Mouse (Mus musculus) T-cell, adult 2 months (primary cell): ENCODE results near the gene Ric1.

Source experiments
- DNase-seq: peaks from one replicate; pipeline ENCODE4 v3.0.0; 2022; ENCODE audit warnings: low spot score

Ric1 gene

DNA sequence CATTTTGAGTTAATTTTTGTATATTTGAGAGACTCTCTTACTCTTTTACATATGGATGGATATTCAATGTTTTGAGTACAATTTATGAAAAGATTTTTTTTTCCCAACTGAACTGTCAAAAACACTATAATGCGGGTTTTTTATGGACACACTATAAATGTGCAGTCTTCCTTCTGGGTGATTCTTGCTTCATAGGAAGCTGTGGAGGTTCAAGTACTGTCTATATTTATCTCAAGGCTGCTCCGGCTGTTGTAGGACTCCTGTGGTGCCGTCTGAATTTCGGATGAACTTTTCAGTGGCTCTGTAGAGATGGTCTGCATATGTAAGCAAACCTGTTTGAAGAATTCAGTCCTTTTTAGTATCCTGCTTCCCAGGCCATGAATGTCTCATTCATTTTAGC, 86.1 kb downstream of the Ric1 start:
- no peak for DNase-seq

DNA sequence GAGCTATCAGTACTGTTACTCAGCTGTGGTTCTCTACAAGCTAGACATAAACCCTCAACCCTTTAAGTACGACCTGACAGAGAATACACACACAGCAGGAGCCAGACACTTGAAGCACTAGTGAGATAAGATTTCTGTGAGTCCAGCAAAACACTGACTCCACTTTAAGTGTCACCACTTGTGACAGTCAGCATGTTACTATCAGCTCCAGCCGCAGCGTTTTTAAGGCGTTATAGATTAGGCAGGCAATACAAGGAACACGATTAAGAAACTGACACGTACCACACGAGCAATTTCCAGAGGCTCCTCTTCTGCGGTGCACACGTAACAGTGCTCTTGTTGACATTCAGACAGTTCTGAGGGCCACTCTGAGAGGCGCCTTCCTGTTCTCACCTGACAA, 88.8 kb downstream of the Ric1 start:
- no peak for DNase-seq

DNA sequence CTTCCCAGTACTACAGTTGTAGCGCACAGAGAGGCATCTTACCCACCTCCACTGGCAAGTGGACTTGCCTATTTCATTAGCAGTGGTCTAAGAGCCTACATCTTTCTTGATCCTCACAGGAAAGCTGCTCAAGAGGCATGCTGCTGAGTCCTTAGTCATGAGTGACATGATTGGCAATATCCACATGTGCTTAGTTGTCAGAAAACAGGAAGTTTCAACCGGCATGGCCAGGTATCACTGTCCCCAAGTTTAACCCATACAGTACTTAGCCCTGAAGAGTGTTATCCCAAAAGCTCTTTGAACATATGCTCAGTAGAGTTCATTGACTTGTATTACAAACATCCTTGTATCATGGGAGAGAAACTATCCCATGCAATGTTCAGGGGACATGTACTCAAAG, 90.0 kb downstream of the Ric1 start:
- no peak for DNase-seq

DNA sequence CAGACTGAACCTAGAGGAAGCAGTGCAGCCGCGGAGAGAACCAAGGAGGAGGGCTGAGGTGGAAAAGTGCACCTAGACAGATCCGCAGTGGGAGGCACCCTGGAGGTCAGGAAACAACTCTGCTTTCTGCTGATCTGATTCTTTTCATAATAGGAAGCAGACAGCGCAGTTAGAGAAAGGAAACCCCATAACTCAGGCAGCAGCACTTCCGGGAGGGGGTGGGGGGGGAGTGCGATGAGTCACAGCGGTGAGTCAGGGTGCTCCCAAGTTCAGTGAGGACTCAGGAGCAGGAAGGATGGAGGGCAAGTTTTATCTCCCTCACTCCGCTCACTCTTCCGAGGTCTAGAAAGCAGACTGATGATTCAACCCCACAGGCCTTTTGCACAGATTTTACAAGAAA, 119.0 kb downstream of the Ric1 start:
- peak; percentile 52 for DNase-seq

DNA sequence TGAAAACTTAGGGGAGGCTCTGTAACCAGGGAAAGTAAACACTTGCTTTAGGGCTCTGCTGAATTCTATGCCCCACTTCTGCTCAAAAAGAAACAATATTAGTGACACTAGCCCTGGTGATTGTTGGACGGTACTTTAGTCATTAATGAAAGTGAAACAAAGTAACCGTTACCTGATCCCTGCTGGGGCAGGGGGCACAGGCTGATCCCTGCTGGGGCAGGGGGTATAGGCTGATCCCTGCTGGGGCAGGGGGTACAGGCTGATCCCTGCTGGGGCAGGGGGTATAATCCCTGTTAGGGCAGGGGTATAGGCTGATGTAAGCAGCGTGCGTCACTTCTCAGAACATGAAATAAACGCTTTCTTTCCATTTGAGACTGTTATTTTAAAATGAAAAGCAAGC, 119.4 kb downstream of the Ric1 start:
- DNase-seq = no peak

DNA sequence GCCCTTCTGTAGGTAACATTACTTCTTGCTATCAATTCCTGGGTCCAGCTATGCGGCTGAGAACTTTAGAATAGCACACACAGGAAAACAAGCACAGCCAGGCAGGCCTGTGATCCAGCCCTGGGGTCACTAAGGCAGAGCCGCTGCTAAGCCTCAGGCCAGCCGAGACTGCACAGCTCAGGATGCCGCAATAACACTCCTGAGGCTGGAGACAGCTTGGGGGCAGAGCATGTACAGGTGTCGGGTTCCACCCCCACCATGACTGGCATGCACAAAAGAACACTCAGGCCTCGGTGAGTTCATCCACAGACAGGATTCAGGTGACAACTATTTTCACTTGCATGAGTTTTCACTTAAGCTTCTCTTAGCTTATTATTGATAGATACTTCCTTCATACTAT, 120.1 kb downstream of the Ric1 start:
- DNase-seq = no peak

DNA sequence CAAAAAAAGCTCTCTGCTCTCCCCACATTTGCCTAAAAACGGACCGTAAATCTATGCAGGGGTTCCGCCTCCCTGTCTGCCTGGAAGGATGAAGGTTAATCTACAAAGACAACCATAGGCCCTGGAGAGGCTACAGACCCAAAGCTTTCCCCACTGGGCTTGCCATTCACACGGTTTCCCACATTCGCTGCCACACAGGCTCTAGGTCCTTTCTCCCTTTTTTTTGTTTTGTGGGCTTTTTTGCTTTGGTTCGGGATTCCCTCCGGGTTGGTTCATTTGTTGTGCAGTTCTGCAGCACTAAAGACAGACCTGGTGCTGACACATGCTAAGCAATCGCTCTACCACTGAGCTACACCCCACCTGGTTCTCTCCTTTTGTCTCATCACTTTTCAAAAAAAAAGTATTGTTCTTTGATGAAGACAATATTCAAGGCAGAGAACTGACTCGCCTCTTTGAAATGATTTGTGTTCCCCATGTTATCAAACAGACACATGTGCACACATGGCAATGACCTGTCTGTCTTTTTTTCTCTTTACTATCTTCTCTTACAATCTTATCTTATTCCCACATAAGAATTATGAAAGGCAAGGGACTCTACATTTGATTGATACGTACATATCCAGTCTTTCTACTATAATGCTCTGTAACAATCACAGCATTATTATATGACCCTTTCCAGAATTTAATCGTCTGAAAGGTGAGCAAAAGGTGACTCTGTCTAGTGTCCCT, 121.3 kb downstream of the Ric1 start:
- no peak for DNase-seq

DNA sequence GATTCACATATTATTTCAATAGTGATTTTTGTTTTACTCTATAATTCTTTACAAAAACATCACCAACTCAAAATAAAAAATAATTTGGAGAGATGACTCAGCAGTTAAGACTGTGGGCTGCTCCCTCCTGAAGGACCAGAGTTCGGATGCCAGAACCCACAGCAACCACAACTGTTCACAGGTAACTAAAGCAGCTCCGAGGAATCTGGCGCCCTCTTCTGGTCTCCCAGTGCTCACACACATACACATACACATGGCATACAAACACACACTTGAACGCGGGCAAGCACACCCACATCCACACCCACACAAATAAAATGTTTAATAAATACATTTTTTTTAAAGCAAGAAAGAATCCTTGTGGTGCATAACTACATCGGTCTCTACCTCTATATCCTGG, 122.7 kb downstream of the Ric1 start:
- DNase-seq = peak; percentile 10

DNA sequence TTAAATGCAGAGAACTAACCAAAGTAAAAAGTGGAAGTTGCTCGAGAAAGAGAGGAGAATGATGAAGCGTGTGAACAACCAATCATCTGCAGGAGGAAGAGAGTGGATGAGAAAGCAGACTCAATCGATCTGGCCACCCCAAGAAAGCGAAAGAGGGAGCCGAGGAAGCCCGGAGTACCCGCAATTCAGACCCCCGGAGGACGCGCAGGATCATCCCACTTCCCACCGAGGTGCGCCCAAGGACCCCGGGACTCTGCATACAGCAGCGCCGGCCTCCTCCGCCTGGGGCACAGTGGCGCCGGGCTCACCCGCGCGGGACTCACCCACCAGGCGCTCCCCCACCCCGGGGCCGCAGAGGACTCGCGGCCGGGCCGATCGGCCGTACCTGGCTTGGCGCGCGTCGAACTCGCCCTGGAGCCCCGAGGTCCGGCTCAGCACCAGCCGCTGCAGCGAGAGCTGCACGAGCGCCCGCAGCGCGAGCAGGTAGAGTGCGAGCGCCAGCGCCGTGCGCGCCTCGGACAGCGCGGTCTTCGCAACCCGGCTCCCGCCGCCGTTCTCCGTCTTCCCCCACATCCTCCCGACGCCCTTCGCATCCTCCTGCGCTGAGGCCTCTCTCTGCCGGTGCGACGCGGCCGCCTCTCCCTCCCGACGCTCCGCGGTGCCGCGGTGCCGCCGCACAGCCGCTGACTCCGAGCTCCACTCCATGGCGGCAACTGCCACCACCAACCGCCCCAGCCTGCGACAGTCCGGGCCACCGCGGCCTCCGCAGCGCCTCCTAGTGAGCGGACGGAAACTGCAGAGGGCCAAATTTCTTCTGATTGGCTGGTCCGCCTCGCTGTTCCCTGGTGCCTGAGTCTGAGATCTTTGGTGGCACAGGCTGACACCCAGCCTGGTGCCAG, 125.8 kb downstream of the Ric1 start, which contains the start of gene Ermp1:
TSS of gene Ermp1 (minus strand) at position 765 of the 899 bp plus-strand sequence.
- DNase-seq = peak; percentile 94

DNA sequence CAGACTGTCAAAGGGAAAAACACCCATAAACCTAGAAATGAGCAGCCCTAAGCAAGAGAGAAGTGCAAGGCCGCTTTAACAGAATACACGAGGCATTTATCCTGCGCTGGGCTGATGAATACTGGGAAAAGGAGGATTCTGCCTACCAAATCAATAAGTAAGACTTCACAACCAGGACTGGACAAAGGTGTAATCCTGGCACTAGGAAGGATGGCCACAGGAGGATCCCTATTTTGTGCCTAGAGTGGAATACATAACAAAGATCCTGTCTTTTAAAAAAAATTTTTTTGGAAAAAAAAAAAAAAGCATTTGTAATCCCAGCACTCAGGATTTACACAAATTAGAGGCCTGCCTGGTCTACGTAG, 126.5 kb downstream of the Ric1 start:
- DNase-seq = no peak

DNA sequence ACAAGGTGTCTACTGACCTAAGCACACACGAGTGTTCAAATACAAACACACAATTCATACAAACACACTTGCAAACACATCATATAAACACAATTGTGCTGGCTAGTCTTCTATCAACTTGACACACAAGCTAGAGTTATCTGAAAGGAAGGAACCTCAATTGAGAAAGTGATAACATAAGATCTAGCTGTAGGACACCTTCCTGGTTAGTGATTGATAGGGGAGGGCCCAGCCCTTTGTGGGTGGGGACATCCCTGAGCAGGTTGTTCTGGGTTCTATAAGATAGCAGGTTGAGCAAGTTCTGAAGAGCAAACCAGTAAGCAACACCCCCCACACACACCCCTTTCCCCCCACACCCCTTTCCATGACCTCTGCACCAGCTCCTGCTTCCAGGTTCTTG, 127.6 kb downstream of the Ric1 start:
- DNase-seq = no peak

DNA sequence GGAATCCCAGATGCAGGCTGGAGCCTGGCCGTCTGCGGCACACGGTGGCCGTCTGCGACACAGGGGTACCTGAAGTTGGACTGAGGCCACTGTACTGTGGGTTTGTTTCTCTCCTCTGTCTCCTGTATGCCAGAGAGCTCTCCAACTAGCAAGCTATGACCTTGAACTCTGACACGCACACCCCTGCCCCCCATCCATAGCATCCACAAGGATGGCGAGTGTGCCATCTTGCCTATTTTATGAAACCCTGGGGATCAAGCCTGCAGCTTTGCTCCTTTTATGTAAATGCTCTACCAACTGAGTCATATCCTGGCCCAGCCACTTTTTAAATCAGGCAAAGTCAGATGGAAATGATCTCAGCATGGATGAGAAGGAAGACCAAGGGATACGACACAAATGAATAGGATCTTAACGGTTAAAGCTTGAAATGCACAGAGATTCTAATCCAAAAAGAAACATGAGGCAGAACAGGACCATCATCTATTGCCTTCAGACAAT, 131.7 kb downstream of the Ric1 start:
- no peak for DNase-seq

DNA sequence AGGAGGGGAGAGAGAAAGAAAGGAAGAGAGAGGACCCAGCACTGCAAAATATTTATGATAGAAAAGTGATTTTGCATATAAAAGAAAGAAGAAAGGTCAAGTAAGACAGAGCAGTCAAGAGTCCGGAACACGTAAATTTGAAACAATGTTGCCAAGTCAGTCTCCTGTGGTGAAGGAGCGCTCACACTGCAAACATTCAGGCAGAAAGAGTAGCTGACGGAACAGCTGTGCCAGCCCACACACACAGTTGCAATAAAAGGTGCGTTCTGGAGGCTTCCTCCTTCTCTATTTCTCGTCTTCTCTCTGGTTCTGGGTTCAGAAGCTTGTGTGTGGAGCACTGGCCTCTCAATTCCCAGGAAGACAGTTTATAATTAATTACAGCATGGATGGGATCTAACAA, 133.1 kb downstream of the Ric1 start:
- DNase-seq = no peak

DNA sequence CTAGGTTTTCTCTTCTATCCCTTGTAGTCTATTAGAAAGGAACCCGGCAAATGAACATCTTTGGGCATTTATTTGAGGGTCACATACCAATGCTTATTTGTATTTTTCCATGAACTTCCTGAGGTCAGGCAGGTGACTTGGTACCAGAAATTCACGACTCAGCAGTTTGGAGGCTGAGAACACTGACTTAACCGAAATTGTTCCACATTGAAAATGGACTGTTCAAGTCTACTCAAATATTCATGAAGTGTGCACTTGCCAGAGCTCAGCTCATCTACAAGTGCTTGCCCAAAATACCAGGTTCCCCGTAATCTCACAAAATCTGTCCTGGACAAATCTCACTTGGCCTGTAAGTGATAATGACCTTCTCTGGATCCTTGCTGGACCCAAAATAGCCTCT, 133.9 kb downstream of the Ric1 start:
- DNase-seq = no peak
